ENCODE assay signal across 8 mouse cellular contexts in genomic region chr2:32084111-32084871, GRCm38 (mm10). TPM values are rescaled to one million over a fixed set of nuclear protein-coding genes. Genes with fewer than 3 reads are reported as not detected.
DNase-seq lines count a peak whose midpoint lies in the region; ATAC-seq and TF ChIP-seq lines count a peak whose summit lies in the region.

Gene Fam78a (minus strand): TSS chr2:32084857.

- WGBS in embryonic facial prominence, embryonic 12.5 days = under 1% methylated on average over 65 of the region's 68 CpGs
- WGBS in heart, embryonic 11.5 days (ENCODE audit: insufficient replicate concordance) = under 1% methylated on average over 63 of the region's 68 CpGs
- WGBS in midbrain, postnatal 0 days = under 1% methylated on average over 65 of the region's 68 CpGs
- under 1% methylated on average over 67 of the region's 68 CpGs for WGBS in stomach, embryonic 15.5 days

- TF ChIP-seq CTCF in G1E (IDR thresholded peaks at IDR 0.05; ENCODE audit: low read depth, low read length) = no peak
- TF ChIP-seq CTCF in midbrain, postnatal 0 days (IDR thresholded peaks at IDR 0.05) = no peak

- H3K4me2 ChIP-seq in embryonic facial prominence, embryonic 12.5 days (replicated peaks) = peak within 1 kb of the TSS; percentile 100
- peak within 1 kb of the TSS; percentile 100 for H3K4me2 ChIP-seq in heart, embryonic 11.5 days
- peak within 1 kb of the TSS; percentile 100 for H3K4me2 ChIP-seq in midbrain, postnatal 0 days (ENCODE audit: low read depth, low read length, poor library complexity, severe bottlenecking)
- peak within 1 kb of the TSS; percentile 100 for H3K4me2 ChIP-seq in stomach, embryonic 15.5 days

- peaks cover 11% of the 10 kb centered on the region for H3K9me3 ChIP-seq in G1E (replicated peaks)
- no peaks in the 10 kb centered on the region for H3K9me3 ChIP-seq in embryonic facial prominence, embryonic 12.5 days
- H3K9me3 ChIP-seq in heart, embryonic 11.5 days (replicated peaks; ENCODE audit: control insufficient read depth, low read length) = no peaks in the 10 kb centered on the region
- no peaks in the 10 kb centered on the region for H3K9me3 ChIP-seq in midbrain, postnatal 0 days (ENCODE audit: low read length)
- H3K9me3 ChIP-seq in stomach, embryonic 15.5 days = no peaks in the 10 kb centered on the region

- peaks cover under 1% of the 10 kb centered on the region for H3K36me3 ChIP-seq in G1E (replicated peaks)
- H3K36me3 ChIP-seq in embryonic facial prominence, embryonic 12.5 days = no peaks in the 10 kb centered on the region
- H3K36me3 ChIP-seq in heart, embryonic 11.5 days (ENCODE audit: control insufficient read depth, insufficient read depth, low read length) = no peaks in the 10 kb centered on the region
- H3K36me3 ChIP-seq in midbrain, postnatal 0 days (ENCODE audit: insufficient read depth, low read length) = no peaks in the 10 kb centered on the region
- H3K36me3 ChIP-seq in stomach, embryonic 15.5 days = no peaks in the 10 kb centered on the region

- H3K4me1 ChIP-seq in G1E (ENCODE audit: insufficient read depth, low read depth, low read length) = peaks cover 43% of the 10 kb centered on the region
- H3K4me1 ChIP-seq in embryonic facial prominence, embryonic 12.5 days = peaks cover 29% of the 10 kb centered on the region
- H3K4me1 ChIP-seq in heart, embryonic 11.5 days (ENCODE audit: control insufficient read depth, insufficient read depth, low read length) = peaks cover 27% of the 10 kb centered on the region
- H3K4me1 ChIP-seq in midbrain, postnatal 0 days (ENCODE audit: insufficient read depth, low read length) = peaks cover 9% of the 10 kb centered on the region; the same call in 1 of the 2 replicates
- peaks cover 19% of the 10 kb centered on the region for H3K4me1 ChIP-seq in stomach, embryonic 15.5 days

- H3K27me3 ChIP-seq in G1E (ENCODE audit: insufficient read depth, low read length) = peaks cover 71% of the 10 kb centered on the region
- H3K27me3 ChIP-seq in embryonic facial prominence, embryonic 12.5 days = peaks cover 78% of the 10 kb centered on the region
- peaks cover 6% of the 10 kb centered on the region; the same call in 1 of the 2 replicates for H3K27me3 ChIP-seq in heart, embryonic 11.5 days (ENCODE audit: control insufficient read depth, insufficient read depth, low read length)
- peaks cover 45% of the 10 kb centered on the region for H3K27me3 ChIP-seq in midbrain, postnatal 0 days (ENCODE audit: insufficient read depth, low read length)
- H3K27me3 ChIP-seq in stomach, embryonic 15.5 days (replicated peaks) = peaks cover 68% of the 10 kb centered on the region

- H3K4me3 ChIP-seq in G1E (ENCODE audit: low read depth, low read length) = peak within 1 kb of the TSS; percentile 71
- peak within 1 kb of the TSS; percentile 64 for H3K4me3 ChIP-seq in embryonic facial prominence, embryonic 12.5 days
- peak within 1 kb of the TSS; percentile 87 for H3K4me3 ChIP-seq in heart, embryonic 11.5 days (ENCODE audit: low read depth, low read length)
- H3K4me3 ChIP-seq in midbrain, postnatal 0 days (ENCODE audit: low read depth, low read length) = peak within 1 kb of the TSS; percentile 65
- peak within 1 kb of the TSS; percentile 57 for H3K4me3 ChIP-seq in stomach, embryonic 15.5 days (replicated peaks)

- ATAC-seq in G1E (ENCODE audit: extremely low read depth, insufficient number of reproducible peaks, low FRiP score, poor library complexity, severe bottlenecking) = peak; percentile 37
- peak; percentile 60 for ATAC-seq in embryonic facial prominence, embryonic 12.5 days (ENCODE audit: insufficient number of reproducible peaks, insufficient read depth, low FRiP score, low TSS enrichment)
- peak; percentile 58 for ATAC-seq in heart, embryonic 11.5 days (replicated peaks; ENCODE audit: insufficient number of reproducible peaks, low FRiP score, low TSS enrichment)
- peak; percentile 41; the same call in 1 of the 2 replicates for ATAC-seq in midbrain, postnatal 0 days (ENCODE audit: low FRiP score)
- ATAC-seq in stomach, embryonic 15.5 days (ENCODE audit: insufficient read depth, low FRiP score, low read depth) = peak; percentile 40; the same call in 1 of the 2 replicates

- peak within 1 kb of the TSS; percentile 56 for H3K9ac ChIP-seq in embryonic facial prominence, embryonic 12.5 days
- H3K9ac ChIP-seq in heart, embryonic 11.5 days (ENCODE audit: low read depth, low read length) = peak within 1 kb of the TSS; percentile 95
- H3K9ac ChIP-seq in midbrain, postnatal 0 days (replicated peaks; ENCODE audit: low read length, poor library complexity, severe bottlenecking) = peak within 1 kb of the TSS; percentile 51
- H3K9ac ChIP-seq in stomach, embryonic 15.5 days = peak within 1 kb of the TSS; percentile 43; the same call in 1 of the 2 replicates

- DNase-seq in B cell, adult 2 months = peak; percentile 35 to 43
- peak; percentile 59 for DNase-seq in G1E (ENCODE audit: low spot score)
- peak; percentile 36 to 55 for DNase-seq in kidney, postnatal 4 days
- peak; percentile 65 for DNase-seq in midbrain, postnatal 0 days (ENCODE audit: low spot score)
- DNase-seq in urinary bladder, postnatal 25 days (ENCODE audit: low spot score) = no peak

- H3K27ac ChIP-seq in embryonic facial prominence, embryonic 12.5 days = no peak within 1 kb of the TSS
- H3K27ac ChIP-seq in heart, embryonic 11.5 days (ENCODE audit: low read depth, low read length) = peak within 1 kb of the TSS; percentile 92
- no peak within 1 kb of the TSS for H3K27ac ChIP-seq in midbrain, postnatal 0 days (ENCODE audit: low read depth, low read length)
- no peak within 1 kb of the TSS for H3K27ac ChIP-seq in stomach, embryonic 15.5 days

RNA-seq across cellular contexts. Expression of gene Fam78a, which starts in this region (rescaled TPM):
- total RNA-seq in G1E (2014; fragmentation: Nextera tagmentation) = 21.7 and 24.7 TPM in 2 replicates
- total RNA-seq in G1E (2017) = 25.3 and 27.4 TPM in 2 replicates
- 49.2 and 54.5 TPM in 2 replicates for polyA plus RNA-seq in G1E (2012)
- 2.6 and 3.2 TPM in 2 replicates for polyA plus RNA-seq in embryonic facial prominence, embryonic 12.5 days (2016; fragmentation: Nextera tagmentation; extraction: Ambion mirVana)
- 43.1 and 43.7 TPM in 2 replicates for polyA plus RNA-seq in heart, embryonic 11.5 days (2014; fragmentation: Nextera tagmentation; extraction: Ambion mirVana)
- total RNA-seq in midbrain, postnatal 0 days (2014; rRNA removed) = 0.77 and 0.85 TPM in 2 replicates
- 0.35 and 0.93 TPM in 2 replicates for polyA plus RNA-seq in midbrain, postnatal 0 days (2015; fragmentation: Nextera tagmentation; extraction: Ambion mirVana)
- 1.7 and 2.2 TPM in 2 replicates for polyA plus RNA-seq in stomach, embryonic 15.5 days (2015; fragmentation: Nextera tagmentation; extraction: Ambion mirVana)

Comparison
In these comparisons a context has a peak if more than half of its experiments do, and no peak if none do; other contexts are left out.
1. RNA of gene Fam78a (total RNA-seq): 21.7 to 27.4 TPM in G1E; 0.77 to 0.85 TPM in midbrain, postnatal 0 days; every median in the first group is over 10 times any median in the second.
2. RNA of gene Fam78a (polyA plus RNA-seq): 49.2 to 54.5 TPM in G1E and 43.1 to 43.7 TPM in heart, embryonic 11.5 days; 2.6 to 3.2 TPM in embryonic facial prominence, embryonic 12.5 days, 1.7 to 2.2 TPM in stomach, embryonic 15.5 days and 0.35 to 0.93 TPM in midbrain, postnatal 0 days; every median in the first group is over 10 times any median in the second.
3. Peak in DNase-seq, ATAC-seq, H3K4me3 ChIP-seq, H3K9ac ChIP-seq and H3K4me2 ChIP-seq in midbrain, postnatal 0 days; RNA of the gene not detected or under 1 TPM.
4. H3K9ac ChIP-seq: peak in every context shown above with its lines; median percentile 95 in heart, embryonic 11.5 days; 56 in embryonic facial prominence, embryonic 12.5 days; 51 in midbrain, postnatal 0 days; 43 in stomach, embryonic 15.5 days.
5. Peak in every context shown above with its lines, with median percentiles within 50 percentile points of each other: ATAC-seq, H3K4me3 ChIP-seq and H3K4me2 ChIP-seq.